Mouse (Mus musculus) lung, postnatal 36 days (tissue): ENCODE data around the gene Dnah14.

Experiments used
- DNase-seq: peaks from one replicate; pipeline ENCODE4 v3.0.0; 2022; ENCODE audit warnings: mixed read lengths

Gene Dnah14

DNA sequence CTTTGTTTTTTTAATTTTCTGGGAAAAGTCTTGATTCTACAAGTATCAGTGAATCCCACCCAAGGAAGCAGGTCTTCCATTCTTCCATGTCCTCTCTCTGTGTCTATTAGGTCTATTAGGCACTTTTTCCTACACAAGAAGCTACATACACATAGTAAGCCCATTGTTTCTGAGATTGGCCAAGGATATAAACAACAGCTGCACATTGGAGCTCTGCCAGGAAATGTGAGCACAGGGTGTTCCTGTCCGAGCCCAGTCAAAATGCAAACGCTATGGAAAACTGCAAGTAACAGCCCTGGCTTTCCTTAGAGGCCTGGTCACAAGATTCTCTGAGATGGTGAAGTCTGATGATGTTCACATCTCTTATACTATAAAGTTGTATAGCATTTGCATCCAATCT is 217.2 kb downstream of the Dnah14 start:
- DNase-seq = peak; percentile 90

DNA sequence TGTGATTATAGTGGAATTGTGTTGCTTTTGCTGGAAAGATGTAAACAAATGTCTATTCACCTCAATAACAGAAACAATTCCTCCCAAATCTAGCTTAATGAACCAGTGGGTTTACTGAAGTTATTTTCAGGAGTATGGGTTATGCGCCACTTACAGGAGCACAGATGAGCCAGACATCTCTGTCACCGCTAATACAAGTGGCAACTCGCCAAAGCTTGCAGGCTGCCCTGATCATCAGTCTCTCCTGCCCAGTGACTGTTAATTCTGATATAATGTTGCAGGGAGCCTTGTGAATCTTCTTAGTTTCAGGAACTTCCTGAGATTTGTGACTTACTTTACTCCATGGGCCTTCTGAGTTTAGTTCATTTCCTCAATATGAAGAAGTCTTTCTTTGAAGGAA is 223.6 kb downstream of the Dnah14 start:
- no peak for DNase-seq

DNA sequence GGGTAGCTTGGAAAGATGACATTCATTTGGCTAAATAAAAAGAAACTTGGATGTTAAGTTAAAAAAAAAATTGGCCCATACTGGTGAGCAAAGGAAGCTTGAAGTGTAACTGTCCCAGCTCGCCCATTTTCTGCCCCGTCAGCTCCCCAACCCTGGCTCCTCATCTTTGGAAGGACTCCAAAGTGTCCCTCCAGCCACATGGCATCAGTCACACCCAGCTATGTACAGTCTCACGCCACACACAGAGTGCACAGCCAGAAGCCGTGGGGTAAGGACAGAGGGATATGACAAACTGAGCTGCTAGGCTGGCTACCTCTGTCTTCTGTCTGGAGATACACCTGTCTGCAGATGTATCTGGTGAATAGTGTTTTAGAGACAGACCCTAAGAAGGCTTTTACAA is 224.3 kb downstream of the Dnah14 start:
- DNase-seq = no peak

DNA sequence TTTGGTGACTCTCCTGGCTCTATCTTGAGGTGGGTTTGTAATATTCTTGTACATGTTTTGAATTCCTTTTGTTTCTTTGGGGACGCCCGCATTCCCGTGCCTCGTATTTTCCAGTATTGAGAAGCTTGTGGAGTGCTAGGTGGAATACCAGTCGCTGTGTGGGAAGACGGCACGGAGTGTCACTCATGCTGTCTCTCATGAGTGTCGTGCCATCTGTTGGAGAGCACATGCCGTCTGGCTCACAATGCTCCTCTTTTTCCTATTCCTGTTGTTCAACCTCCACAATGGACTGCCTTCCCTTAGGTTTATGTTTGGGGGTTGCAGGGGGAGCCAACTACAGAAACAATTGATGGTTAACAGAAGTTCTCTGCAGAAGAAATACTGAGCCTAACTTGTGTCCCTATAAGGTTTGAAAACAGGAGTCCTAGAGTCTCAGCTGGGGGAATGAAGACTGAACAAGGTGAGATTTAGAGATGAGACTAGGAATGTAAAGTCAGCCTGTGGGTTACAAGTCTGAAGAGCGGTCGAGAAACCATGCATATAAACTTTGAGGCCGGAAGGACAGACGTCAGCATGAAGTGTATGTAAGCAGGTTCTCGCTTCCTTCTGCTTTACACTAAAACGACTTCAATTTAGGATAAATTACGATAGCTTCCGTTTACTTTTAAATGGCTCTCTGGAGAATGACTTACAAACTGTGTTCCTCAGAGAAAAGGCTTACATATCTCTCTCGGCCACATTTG is 235.3 kb downstream of the Dnah14 start:
- no peak for DNase-seq

DNA sequence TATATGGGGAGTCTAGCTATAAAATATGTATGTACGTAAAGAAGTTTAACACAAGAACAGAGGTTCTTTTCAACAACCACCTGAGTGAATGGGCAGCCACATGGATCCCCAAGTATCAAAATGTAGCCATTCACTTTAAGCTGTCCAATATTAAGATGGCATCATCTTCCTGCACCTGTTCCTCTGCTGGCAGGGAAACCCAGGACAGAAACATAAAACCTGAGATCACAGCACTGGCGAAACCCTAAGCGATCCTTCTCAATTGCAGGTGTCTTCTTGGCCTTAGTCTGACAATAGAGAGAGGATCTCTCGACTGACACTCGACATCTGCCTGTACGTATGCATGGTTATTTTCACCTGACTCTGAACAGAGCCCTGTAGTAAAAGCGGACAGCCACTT is 250.4 kb downstream of the Dnah14 start:
- no peak for DNase-seq

DNA sequence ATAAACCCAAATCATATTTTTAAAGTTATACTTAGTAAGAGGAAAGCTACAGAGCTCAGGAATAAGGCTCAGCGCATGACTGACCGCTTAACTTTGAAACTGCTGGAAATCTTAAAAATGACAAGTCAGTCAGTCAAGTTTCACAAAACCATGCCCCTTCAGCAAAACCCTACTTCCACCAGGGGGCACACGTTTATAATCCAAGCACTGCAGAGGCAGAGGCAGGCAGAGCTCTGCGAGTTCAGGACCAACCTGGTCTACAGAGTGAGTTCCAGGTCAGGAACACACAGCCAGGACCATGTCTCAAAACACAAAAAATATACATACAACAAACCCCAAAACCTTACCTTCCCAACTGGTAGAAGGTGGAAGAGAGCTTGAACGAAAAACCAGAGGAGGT is 252.0 kb downstream of the Dnah14 start:
- peak; percentile 67 for DNase-seq

DNA sequence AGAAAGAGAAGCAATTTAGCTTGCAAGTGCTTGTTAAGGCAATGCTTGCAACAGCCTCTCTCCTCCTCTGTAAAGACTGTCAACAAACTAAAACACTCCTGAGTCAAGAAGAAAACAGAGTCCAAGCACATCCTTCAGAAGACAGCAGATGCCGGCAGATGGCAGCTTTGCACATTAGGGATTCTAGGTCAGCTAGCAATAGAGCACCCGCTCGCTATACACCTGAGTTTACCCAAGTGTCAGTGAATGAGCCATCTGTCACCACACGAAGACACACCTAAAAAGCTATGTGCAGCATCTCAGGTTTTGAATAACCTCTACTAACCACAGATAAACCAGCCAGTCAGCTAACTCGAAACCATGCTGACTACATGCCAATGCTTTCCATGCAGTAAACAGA is 256.4 kb downstream of the Dnah14 start:
- DNase-seq = no peak

DNA sequence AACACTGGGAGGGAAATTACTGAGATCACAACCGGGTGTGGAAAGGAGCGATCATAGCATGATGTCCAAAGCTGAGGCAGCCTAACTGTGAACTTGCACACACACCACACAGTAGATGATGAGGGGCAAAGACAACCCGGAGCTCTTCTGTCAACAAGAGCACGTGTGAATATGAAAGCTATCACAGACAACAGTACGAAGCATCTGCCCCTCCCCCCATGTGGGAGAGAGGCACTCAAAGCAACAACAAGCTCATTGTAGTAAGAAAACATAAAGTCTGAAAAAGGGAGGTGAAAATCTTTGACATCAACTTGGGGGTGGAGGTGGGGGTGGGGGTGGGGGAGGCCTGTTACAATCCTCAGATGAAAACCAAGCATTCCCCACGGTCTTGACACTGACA is 256.8 kb downstream of the Dnah14 start:
- no peak for DNase-seq

DNA sequence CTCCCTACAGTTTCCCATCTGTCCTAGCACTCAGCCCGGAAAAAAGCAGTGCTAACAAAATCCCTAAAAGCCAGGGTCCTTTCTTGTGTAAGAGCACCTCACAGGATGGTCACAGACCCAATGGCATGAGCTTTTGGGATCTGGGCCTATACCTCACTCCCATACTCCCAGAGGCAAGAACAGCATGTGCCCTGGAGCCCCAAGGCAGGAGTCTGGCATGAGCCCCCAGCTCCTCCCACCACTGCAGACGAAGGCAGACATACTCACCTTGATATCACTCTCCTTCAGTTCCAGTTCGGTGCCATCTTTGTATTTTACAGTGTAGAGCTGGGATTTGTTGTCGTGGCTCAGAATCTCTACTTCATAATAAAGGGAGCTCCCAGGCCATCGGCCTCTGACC is 261.8 kb downstream of the Dnah14 start:
- no peak for DNase-seq

DNA sequence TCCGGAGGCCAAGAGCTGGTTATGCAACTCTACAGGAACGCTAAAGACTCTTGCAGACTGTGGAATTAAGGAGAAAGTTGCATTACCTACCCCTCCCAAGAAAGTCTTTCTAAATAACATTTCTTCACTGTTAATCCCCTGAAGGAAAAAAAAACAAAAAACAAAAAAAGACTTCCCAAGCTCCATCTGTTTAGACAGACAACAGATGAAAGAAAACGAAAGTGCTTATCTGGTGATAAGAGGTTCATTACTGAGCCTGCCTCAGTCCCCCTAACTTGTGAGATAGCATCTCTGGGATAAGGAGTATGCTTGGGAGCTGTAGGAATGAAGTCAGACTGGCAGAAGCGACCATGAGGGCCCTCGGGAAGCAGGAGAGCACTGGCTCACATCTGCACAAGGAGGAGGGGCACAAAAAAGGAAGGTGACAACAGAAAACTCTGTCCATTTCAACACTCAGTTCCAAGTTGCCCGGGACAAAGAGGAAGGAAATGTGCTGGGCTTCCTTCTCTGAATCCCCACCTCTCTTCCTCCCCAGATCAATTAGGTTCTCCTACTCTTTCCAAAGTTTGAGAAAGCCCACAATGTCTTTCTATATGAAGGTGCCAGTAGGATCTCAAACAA is 263.5 kb downstream of the Dnah14 start:
- peak; percentile 44 for DNase-seq

DNA sequence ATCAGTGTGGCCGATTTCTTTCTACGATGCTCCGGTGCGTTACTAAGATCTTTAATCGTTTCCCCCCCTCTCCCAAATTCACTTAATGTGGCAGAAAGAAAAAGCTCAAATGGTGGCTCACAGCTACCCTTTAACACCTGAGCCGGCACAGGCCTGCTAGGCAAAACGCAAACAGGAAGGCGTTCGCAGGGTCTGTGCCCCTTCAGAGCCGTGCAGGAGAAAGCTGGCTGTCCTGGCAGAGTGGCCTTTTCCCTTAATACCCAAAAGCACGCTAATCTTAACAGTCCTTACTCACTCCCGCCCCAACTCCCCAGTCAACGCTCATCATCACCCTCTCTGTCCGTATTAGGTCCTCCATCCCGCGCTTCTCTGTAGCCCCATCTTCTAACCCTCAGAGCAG is 265.0 kb downstream of the Dnah14 start:
- no peak for DNase-seq

DNA sequence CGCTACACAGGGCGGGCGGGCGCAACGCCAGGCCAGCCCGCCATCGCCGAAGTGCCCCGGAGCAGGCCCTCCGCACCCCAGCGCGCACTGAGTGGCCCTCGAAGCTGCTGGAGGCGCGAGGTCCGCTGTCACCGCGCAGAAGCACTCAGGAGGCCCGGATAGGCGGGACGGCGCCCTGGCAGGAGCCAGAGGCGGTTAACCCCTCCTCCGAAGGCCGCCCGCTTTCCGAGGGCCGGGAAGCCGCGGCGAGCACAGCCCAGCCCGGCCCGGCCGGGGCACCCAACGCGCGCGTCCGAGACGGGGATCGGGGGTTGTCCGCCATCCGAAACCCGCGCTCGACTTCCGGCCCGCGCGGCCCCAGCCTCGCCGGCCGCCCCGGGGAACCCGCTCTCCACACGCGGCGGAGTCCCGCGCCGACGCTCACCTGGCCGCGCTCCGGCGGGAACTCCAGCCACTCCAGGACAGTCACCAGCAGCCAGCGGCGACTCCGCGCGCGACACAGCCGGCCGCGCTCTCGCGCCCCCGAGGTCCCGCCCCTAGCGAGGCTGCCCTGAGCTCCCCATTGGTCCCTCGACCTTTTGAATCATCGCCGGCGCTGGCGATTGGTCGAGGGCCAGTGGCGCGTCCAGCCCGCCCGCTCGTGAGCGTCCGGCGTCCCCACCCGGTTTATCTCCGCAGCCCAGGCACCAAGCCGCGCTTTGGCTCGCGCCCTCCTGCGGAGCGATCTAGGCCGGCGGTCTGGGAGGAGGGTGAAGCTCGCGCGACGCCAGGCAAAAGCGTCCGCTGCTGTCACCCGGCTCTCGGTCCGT is 265.7 kb downstream of the Dnah14 start:
- DNase-seq = peak; percentile 97

DNA sequence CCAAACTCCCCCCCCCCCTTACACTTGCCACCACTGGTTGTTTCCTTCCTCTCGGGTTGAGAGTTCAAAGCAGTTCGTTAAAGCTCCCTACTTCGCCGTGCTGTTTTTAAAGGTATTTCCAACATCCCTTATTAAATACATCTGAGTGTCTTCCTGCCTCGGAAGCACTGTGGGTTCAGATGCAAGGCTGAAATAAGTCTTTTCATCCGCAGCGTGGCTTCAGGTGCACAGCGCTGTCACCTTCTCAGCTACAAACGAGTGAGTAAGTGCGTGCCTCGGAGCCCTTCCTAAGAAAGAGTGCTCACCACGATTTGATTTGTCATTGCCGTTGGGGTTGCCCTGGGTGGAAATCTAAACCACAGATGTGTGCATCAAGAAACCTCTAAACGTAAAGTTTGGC is 266.4 kb downstream of the Dnah14 start, which contains the start of gene Lbr:
Gene Lbr (minus strand): TSS at position 266 of the 400 bp plus-strand sequence.
- peak; percentile 35 for DNase-seq

DNA sequence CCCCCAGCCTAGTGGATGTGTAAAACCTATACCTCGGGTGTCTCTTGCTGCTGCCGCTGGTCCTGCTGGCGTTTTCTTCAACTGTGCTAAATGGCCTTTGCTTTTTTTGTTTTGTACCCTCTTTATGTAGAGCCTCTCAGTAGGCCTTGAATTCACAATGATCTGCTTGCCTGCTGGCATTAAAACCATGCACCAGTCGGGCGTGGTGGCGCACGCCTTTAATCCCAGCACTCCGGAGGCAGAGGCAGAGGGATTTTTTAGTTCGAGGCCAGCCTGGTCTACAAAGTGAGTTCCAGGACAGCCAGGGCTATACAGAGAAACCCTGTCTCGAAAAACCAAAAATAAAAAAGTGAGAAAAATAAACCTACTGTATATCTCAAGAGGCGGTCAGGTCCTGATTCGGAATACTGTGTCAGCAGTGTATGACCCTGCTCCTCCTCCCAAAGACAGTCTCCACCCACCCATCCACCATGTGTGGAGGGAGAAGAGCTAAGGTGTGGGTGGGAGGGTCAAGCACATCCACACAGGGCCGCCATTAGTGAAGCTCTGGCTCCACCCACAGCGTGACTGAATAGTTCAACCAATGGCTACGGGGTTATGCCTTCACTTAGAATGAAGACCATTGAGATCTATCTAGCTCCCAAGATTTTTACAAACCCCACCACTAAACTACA is 268.7 kb downstream of the Dnah14 start:
- DNase-seq = no peak

DNA sequence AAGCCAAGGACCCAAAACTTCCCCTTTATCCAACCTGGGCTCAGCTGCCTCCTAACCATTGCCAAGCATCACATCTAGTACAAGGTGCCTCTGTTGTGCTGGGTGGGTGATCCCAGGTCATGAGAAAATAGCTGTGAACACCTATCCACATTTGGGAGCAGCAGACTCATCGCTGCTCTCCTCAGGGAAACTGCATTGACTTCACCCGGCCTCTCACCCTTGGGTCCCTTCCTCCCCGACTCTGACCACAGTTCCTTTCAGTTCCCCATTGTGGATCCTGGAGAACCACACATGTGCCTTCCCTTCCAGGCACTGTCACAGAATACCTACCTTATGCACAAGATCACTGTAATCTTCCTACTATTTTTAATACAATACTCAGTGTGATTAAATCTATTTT is 269.4 kb downstream of the Dnah14 start:
- no peak for DNase-seq

DNA sequence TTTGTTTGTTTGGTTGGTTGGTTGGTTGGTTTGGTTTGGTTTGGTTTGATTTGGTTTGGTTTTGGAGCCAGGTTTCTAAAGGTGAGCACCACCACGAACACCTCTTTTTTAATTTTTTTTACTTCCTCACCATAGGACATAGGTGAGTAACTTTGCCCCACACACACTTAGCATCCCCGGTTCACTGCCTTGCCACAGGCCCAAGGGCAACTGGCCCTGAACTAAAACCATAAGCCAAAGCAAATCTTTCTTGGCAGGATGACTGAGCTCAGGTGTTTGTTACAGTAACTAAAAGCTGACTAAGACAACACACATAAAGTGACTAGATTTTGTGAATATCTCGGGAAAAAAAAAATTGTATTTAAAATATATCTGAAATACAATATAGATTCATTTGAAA is 271.0 kb downstream of the Dnah14 start:
- no peak for DNase-seq

DNA sequence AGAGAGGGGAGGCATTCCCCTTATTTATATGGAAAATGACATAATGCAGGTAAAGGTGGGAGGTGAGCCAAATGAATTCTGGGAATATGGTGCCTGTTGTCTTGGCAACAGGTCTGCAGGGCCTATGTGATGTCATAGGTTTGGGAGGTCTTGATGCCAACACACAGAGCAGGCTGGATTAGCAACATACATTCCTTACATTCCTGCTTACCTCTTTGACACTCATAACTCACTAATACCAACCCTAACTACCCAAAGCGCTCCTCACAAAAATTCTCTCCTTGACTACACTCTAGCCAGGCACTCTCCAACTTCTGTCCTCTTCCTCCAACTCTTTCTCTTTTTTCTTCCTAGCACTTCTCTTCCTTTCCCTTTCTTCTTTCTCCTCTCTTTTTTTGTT is 271.9 kb downstream of the Dnah14 start:
- no peak for DNase-seq

DNA sequence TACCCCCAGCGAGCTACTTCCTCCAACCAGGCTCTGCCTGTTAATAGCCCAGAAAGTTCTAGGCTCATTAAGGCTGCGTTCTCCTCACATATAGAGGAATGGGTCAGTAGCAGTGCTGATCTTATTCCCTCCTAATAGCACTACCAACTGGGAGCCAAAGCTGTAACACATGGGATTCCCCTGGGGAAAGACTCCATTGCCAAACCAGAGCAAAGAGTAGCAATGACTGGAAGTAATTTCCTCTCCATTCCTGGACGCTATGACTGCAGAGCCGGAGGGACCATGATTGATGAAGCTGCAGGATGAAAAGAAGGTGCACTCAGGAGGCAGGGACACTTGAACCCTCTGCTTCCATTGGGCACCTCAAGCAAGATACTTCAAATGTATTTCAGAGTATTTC is 274.1 kb downstream of the Dnah14 start:
- no peak for DNase-seq

DNA sequence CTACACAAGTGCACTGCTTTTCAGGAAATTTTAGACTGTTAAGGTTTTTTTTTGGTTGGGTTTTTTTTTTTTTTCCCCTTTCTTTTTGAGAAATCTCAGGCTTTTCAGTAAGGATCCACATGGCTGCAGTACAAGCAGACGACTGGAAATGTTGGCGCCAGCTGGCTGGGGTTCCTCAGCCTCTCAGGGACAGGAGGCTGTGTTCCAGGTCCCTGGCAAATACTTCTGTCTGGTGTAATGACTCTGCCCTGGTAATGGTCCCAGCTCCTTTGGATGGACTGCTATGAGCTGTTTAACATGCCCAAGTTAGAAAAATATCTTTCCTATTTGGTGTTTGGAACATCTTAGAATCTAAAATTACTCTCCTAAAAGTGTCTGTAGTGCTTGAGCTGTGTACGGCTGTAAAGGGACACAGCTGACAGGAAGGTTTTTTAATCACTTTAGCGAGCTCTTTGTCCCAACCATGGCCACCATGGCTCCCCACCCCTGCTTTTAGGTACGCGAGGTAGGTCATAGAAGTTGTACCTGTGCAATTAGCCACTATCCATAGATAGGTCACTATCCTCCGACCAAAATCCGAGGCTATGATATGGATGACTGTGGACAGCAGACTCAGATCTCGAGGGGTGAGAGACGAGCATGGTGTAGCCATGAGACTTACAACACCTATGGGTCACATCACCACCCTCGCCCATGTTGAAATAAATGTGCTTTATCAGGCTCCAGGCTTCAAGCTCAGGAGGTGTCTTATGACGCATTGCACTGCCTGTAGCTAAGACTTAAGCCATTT is 275.4 kb downstream of the Dnah14 start:
- DNase-seq = peak; percentile 63

DNA sequence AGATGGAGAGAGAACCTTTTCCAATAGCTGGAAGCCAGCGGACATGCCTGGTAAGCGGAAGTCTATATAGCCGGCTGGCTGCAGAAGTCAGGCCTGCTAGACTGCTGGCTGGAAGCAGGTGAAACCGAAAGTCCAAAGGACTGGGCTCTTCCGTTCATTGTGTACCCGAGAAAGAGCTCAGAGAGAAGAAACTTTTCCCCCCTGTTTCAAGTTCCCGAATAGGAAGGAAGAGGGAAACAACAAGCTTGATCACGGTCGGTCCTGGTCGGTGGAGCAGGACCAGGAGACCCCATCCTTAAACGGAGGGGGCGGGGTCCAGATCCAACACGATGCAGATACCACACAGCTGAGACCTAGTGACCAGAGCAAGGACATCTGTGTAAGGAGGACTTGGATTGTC is 276.1 kb downstream of the Dnah14 start:
- DNase-seq = peak; percentile 64

DNA sequence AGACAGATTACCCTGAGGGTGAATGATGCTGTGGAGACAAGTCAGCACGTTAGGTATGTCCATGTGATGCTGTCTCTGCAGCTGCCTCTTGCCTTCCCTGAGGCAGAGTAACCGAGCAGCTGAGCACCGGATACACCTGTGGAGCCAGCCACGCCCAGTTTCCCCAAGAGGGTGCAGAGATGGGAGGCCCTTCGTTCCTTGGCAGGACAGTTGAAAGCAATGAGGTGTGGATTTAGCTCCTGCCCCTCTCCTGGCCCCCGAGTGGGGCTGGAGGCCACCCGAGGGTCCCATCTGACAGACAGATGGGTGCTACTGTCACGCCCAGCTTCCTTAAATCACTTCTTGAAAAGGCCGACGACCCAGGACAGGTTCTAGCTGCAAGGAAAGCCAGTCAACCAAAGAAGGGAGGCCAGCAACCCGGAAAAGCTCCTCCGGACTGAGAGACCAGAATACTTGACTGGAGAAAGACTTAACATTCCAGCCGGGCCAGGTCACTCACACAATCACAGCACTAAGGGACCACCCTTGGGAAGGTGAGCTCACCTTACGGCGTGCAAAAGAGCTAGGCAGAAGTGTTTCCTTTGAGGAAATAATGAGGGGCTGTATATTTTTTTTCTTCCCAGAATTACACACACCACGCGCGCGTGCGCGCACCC is 276.9 kb downstream of the Dnah14 start:
- DNase-seq = peak; percentile 79

DNA sequence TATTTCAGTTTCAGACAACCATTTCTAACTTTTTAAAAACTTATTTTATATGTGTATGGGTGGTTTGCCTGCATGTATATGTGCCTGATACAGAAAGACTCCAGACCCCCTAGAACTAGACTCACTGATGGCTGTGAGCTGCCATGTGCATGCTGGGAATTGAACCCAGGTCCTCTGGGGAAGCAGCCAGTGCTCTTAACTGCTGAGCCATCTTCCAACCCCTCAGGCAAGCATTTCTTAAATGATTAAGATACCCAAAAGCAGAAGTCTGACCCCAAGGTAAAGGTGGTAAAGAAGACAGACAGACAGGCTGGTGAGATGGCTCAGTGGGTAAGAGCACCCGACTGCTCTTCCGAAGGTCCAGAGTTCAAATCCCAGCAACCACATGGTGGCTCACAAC is 278.5 kb downstream of the Dnah14 start:
- no peak for DNase-seq
